Mouse (Mus musculus) thymus, postnatal 0 days (tissue): ENCODE data around the gene Adamts6. TPM values are rescaled to one million over a fixed set of nuclear protein-coding genes. Genes with fewer than 3 reads are reported as not detected.

Source experiments
- DNase-seq: peaks from one replicate; pipeline ENCODE4 v3.0.0-alpha.2; 2015; ENCODE audit warnings: low spot score
- polyA plus RNA-seq: library from polyadenylated mRNA; unstranded; fragments of >200 nt; fragmentation: Nextera tagmentation; extraction: Ambion mirVana; gene quantifications from 2 replicates; pipeline ENCODE4 v1.2.1, GENCODE M21; 2015

Adamts6 gene
- polyA plus RNA-seq, 1 experiment from 2014 or later = 2.1 TPM

DNA sequence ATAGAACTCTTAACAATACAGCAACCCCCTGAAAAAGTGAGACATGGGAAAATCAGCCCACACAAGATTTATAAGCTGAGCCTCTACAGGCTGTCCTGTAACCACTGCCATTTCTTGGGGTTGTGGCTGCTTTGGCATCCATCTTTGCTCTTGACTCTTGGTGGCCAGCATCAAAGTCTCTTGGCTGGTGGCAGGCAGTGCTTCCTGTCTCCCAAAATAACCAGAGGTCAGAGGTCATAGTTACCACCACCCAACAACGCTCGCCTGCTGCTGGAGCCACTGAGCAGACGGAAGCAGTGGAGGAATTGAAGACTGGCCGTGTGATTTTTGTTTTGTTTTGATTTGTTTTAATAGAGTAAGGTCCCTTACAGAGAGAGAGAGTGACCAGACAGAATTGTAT lies 228.5 kb downstream of the Adamts6 start:
- DNase-seq = no peak

DNA sequence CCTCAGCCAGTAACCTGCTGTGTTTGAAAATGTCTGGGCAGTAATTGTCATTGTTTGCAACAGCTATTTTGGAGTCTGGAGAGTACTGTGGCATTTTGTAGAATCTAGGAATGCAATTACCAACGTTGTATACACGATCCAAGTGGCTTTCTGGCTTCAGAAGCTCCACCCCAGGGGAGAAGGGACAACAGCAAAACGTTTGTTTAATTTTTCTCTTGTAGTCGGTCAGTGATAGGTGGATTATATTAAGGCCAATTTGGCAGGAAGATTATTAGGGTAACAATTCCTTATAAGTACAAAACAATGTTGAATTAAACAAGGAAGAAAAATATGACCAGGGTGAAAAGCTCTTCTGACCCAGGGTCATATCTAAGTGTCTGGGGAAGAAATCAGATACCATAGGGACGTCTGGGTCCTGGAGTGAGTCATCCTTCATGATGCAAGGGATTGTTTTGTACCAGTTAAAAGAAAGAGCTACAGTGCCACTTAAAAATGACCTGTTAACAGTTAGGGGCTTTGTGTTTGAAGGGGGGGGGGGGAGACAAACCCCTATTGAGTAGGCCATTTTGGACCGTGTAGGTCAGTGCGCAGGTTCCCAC lies 229.2 kb downstream of the Adamts6 start:
- DNase-seq = no peak

DNA sequence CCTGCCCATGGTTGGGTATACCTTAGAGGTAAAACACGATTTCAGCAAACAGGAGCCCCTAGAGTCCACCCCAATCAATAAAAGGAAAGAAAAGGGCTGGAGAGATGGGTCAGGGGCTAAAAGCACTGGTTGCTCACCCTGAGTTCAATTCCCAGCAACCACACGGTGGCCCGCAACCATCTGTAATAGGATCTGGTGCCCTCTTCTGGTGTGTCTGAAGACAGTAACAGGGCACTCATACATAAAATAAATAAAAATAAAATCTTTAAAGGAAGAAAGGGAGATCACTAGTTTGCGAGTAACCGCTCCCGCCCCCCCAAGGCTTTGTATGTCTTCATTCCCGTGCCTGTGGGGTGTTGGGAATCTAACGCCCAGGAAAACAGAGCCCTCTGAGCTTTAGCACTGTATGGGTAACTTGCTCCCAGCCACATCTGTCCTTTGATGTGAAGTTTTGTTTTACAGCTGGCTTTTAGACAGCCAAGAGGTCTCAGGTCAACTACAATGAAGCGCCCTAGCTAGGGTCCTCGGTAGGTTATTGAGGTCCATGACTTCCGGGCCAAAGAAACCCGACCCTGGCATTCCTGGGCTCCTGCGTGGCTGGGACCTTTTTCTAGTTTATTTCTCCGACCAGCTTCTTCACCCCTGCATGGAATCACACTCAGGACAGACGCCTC lies 230.1 kb downstream of the Adamts6 start:
- DNase-seq = no peak

DNA sequence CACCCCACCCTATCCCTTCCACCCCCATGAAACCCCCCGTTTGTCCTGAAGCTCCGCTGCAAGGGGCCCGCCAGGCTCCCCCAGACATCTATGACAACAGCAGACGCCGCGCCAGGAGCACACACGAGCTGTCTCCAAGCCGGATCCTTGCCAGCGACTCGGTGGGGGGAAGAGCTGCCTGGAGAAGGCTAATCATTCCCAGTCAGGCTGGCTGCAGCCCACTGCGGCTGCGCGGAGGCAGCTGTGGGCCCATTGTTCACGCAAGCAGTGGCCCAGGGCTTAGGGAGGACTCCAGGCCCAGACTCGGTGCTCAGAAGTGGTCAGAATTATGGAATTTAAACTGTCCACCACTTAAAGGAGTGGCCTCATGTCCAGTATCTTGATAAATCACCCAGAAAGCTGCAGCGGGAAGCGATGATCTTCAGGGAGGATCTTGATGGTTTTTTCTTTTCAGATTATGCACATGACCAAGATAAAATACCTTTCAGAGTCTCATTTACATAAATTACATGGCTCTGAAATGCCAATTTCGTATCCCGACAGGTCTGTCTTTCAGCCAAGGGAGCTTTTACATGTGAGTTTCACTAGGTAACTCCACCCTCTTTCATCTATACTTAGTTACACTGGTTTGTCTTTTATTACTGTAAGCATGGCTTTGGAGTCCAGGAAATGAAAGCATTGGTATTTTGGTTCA lies 230.8 kb downstream of the Adamts6 start:
- no peak for DNase-seq

DNA sequence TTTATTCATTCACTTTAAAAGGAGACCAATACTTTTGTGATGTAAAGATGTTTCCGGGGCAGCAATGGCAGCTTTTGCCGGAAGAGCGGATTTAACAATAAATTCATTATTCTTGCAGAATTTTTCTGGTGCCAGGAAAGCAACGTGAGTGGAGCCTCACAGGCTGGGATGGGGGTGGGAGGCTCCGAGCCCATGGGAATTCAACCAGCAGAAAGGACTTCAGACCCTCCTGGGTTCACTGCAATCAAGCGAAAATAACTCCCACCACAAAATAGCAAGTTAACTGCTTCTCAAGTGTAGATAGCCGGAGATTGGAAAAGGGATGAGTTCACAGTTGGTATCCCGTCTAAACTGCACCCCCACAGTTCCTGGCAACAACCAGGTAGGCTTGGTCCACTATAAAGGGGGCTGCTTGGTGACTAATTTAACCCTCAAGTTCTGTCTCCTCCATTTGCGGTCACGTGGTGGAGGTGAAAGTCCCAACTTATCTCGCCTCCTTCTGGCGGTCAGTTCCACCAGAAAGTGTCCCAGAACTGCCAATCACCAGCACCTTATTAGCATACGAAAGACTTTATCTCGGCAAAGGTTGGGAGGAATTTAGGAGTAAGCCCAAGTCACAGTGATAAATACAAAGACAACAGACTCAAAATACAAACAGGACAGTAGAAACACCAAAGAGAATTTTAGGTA lies 231.5 kb downstream of the Adamts6 start:
- DNase-seq = no peak

DNA sequence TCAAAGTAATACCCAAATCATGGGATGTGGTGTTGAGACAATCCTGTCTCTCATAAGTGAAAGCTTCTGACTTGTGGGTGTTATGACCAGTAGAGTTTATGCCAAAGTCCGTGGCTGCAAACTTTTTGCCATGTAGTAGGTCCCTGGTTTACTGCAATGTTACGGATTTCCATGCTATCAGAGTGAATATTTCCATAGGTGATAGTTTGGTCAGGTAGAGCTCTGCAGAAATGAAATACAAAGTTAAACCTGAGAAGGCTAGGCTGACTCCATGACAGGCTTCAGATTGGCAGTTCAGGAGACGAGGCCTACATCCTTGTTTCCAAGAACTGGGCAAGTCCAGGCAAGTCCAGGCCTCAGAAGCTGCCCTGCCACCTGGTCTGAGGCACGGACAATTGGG lies 232.3 kb downstream of the Adamts6 start:
- no peak for DNase-seq

DNA sequence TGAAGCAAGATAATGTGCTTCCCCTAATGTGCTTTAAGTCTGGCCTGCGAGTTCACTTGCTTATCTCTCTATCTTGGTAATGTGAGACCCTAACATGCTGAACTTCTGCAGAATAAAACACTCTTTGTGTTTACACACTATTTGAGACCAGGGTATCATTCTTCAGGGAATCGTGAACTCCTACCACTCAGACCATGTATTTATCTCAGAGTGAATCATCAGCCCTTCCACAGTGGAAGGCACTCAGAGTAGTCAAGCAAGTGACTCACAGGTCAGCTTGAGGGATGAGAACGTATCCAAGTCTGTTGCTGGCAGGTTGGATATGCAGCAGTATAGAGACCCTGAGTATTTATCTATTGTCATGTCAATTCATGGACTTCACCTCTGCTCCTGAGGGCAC lies 232.8 kb downstream of the Adamts6 start:
- DNase-seq = no peak

DNA sequence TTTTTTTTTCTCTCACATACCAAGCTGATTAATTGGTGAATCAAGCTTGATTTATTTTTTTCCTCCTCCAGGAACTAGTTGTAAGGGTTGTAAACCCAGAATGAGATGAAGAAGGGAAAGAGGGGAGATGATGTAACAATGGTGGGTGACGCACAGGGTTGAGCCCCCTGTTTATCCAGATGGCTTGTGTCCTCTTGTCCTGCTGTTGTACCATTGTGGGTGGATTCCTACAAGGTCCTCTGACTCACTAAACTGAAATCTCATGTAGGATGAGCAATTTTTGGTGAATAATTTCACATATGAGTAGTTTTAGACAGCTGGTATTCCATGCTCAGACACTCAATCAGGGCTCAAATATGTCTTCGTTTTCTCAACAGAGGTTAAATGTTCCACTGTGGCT lies 233.9 kb downstream of the Adamts6 start:
- DNase-seq = no peak

DNA sequence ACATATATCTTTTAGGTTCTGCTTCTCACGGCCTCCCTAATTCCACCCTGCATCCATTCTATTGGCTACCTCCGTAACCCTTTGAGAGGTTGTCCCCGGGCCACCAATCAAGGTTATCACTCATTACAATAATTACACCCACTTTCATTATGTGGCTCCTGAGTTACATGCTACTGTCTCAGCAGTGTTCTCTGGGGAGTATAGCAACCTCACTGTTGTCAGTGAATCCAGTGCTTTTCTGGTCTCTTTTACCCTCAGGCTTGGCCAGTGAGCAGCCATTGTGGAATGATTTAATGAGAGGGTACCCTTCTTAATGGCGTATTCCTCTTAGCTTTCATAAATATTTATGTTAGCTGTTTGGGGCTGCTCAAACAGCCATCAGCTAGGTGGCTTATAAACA lies 238.0 kb downstream of the Adamts6 start:
- DNase-seq = no peak

DNA sequence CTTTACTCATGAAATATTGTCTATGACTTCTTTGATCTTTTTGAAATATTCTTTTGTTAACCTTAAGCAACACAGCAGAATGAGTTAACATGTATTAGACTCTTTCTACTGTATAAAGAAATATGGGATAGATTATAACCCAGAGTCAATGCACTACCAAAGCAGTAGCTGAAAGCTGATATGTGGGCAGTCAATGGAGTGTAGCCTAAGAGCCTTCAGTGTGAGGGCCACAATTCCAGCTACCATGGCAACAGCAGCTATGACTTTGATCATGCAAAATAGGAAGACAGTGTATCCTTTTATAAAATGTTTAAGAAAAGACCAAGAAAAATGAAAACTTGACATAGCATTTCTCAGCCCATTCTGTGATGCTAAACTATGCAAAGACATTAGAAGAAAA lies 241.6 kb downstream of the Adamts6 start:
- DNase-seq = no peak

DNA sequence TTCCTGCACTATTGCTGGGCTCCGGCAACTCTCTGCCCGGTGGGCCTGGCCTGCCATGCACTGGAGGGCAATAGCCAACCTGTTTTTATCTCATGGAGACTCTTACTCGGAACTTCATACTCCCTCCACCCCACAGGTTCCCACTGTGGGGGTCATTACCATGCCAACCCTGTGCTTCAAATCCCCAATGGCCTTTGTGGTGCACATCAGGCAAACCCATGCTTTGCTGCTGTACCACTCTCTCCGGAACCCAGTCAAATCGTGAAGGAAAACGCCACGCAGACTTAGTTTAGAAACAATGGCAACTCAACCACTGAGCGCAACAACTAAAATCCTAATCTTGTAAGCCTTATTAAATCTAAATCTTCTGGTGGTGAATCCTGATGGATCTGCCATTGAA lies 244.2 kb downstream of the Adamts6 start:
- no peak for DNase-seq

DNA sequence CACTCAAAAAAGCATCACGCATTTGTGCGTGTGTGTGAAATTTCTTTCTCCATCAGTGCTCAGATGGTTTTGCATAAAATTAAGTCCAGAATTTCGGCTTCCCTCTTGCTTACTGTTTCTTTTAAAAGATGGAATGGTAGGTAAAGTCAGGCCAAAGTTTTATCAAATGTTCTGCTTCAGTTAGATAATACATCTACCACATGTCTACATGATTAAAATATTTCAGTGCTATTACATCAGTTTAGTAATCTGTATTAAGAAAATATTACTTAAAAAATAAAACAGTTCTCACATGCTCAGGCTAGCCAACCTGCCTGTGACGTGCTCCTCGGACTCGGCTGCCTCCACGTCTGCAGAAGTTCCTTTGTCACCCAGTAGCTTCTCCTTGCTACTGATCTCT lies 245.1 kb downstream of the Adamts6 start:
- no peak for DNase-seq

DNA sequence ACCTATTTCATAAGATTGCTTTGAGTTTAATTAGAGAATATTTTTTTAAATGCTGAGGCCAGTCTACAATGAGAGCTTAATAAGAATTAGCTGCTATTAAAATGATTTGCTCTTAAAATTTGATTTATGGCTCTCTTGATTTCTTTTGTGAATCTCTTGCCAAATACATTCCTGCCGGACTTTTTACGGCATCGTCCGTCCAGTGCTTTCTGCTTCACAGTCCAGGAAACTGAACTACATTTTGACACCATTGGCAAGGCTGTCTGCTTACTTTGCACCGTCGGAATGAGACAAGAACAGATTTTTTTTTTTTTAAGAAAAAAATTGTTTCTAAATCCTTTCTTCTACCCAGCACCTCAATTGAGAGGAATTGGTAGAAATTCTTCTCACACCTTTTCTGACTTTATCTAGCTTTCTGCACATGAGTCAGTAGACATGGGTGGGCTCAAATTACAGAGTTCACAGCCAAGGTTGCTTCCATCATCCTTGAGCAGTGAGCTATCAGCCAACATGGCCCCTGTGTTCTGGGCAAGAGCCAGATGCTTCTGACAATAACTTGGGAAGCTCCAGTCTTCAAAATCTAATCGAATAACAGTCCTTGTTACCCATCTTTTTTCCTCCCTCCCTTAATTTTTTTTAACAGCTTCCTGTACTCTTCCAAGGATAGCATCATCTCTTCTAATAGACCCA lies 246.3 kb downstream of the Adamts6 start:
- DNase-seq = no peak

DNA sequence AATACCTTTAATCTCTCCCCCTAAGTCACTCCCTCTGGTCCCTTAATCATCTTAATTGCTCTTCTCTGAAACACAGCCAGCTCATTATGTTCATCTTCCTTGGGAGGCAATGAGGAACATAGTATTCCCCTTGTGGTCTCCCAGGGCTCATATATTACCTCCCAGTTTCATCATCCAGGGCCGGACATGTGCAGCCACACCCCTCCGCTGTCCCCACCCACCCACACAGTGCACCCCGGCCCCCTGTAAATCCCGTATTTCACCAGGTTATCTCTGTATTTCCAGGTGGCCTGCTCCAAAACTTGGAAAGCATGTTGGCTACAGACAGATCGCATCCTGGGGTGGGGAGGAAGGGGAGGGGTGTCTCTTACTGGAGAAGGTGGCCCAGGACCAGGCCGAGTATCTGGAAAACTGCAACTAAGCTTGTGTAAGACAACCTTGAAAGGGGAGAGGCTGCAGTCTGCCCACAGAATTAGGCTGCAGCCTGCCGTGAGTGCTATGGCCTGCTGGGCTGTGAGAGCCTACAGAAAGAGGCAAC lies 253.3 kb downstream of the Adamts6 start:
- DNase-seq = no peak

DNA sequence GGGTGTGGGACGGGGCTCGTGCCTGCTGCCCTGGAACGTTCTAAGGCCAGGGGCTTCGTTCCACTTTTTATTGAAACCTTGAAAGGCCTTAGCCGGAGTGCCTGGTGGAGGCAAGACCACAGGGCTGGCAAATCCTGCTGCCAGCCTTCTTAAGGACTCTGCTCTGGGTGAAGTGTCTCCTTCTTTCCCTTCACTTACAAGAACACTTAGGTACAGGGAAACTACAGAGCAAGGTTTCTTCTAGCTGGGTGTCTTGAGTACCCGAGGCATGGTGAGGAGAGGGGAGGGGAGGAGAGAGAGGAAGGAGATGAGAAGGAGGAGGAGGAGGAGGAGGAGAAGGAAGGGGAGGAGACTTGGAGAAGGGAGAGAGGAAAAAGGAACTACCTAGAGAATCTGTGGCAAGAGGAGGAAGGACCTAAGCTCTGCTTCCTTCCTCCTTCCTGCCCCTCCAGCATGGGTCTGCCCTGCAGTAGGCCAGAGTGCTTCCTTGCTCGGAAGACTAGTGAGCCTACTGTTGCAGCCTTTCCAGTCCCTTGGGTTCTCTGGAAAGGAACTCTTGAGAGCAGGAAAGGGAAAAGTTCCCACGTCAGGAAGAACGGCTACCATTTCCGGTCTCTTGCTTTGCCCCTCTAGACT lies 254.6 kb downstream of the Adamts6 start:
- DNase-seq = no peak

DNA sequence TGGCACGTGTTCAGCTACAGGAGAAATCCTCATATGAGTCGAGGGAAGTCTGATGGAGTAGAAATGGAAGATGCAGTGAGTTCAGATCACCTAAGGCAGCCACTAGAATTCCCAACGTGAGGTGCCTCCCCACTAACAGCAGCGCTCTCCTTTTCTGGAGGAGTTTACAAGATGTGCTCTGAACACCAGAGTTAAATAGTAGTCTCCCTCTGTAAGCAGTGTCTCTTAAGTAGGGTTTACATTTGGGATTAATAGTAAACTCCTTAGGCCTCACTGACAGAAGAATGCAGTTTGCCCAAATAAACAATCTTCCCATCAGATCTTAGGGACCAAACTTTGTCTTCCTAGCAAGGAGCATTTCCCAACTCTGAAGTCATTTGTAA lies 255.1 kb downstream of the Adamts6 start:
- DNase-seq = no peak

Other genes with a start within 250 kb of the Adamts6 start
- 7.3 and 7.9 TPM in 2 replicates for gene Nln, start 178.2 kb upstream of the Adamts6 start, polyA plus RNA-seq
- gene Sgtb, start 178.1 kb upstream of the Adamts6 start, polyA plus RNA-seq = 0.68 and 0.72 TPM in 2 replicates
- 56.6 and 57.3 TPM in 2 replicates for gene Trappc13, start 109.4 kb upstream of the Adamts6 start, polyA plus RNA-seq
- gene Trim23, start 109.0 kb upstream of the Adamts6 start, polyA plus RNA-seq = 15.0 and 15.6 TPM in 2 replicates
- gene Cenpk, start 59.2 kb upstream of the Adamts6 start, polyA plus RNA-seq = 68.6 and 72.9 TPM in 2 replicates
- gene Ppwd1, start 59.0 kb upstream of the Adamts6 start, polyA plus RNA-seq = 16.7 and 17.1 TPM in 2 replicates